Mouse (Mus musculus) adrenal gland, postnatal 4 days (tissue): ENCODE measurements around the gene Acaca. TPM values are rescaled to one million over a fixed set of nuclear protein-coding genes. Genes with fewer than 3 reads are reported as not detected.
"Not testable (repeated sequence)": the region's sequence is repeated elsewhere in the genome, so short reads cannot be mapped to it uniquely, and the experiment has no call there.

Experiments used
- DNase-seq, 2 experiments: peaks; one replicate each; pipeline ENCODE4 v3.0.0; 2021 to 2022; ENCODE audit warnings: low spot score in 2 of 2, mixed read lengths in 2 of 2
- total RNA-seq, 2 experiments: library from RNA; stranded (reverse); gene quantifications; 2 replicates each; pipeline ENCODE4 v1.2.3; 2021

Gene Acaca
- total RNA-seq, 2 experiments from 2014 or later = 59.1 to 63.5 TPM

DNA sequence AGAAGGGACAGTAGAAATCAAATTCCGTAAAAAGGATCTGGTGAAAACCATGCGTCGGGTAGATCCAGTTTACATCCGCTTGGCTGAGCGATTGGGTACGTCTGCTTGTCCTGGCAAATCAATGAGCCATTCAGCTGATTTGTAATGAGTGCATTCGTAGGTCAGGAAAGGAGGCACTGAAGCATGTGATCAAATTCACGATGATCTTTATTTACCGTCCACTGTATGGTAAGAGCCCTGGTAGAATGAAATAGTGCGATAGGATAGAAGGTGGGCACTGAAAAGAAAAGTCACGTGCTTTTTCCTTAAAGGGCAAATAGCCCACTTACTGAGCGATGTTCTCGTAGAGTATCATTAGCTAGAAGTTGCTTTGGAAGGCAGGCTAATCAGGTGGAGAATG, 253.0 kb downstream of the Acaca start:
- DNase-seq = no peak

GRCm38 (mm10) chr11:84383891-84384290, 254.4 kb downstream of the Acaca start:
- no peak for DNase-seq

GRCm38 (mm10) chr11:84389332-84389731, 259.9 kb downstream of the Acaca start:
- no peak for DNase-seq

- DNase-seq = no peak
Measured at GRCm38 (mm10) chr11:84391126-84391525, 261.7 kb downstream of the Acaca start.

- not testable (repeated sequence) for DNase-seq
Measured at GRCm38 (mm10) chr11:84392066-84392465, 262.6 kb downstream of the Acaca start.

DNA sequence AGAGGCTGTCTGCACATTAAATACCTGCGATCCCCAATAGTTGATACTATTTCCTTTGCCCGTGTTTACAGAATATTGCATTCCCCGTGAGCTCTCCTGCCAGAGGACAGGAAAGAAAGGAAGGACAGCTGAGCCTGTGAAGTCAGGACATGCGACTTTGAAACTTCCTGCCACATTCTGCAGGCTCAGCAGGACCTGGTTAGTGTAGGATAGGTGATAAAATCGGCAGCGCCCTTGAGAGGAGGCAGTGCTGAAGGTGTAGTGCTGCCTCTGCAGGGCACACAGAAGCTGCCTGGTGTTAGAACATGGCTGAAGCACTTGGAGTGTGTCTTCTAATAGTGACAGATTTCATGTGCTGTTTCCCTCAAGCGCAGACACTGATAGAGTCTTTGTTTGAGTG, 264.1 kb downstream of the Acaca start:
- no peak for DNase-seq

- no peak for DNase-seq
Measured at GRCm38 (mm10) chr11:84395010-84395409, 265.5 kb downstream of the Acaca start.

DNA sequence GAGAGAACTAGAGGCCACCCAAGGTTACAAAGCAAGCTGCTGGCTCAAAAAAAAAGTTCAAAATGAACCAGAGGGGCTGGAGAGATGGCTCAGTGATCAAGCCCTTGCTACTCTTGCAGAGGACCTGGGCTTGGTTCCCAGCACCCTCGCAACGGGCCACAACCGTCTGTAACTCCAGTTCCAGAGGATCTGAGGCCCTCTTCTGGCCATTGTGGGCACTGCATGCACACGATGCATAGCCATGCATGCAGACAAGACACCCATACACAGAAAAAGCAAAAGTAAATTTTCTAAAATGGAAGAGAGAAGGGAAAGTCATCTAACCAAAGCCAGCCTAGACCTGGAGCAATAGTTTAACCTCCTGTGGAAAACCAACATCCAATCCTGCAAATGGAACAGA, 277.3 kb downstream of the Acaca start:
- no peak for DNase-seq

GRCm38 (mm10) chr11:84410383-84410782, 280.9 kb downstream of the Acaca start:
- DNase-seq = no peak

DNA sequence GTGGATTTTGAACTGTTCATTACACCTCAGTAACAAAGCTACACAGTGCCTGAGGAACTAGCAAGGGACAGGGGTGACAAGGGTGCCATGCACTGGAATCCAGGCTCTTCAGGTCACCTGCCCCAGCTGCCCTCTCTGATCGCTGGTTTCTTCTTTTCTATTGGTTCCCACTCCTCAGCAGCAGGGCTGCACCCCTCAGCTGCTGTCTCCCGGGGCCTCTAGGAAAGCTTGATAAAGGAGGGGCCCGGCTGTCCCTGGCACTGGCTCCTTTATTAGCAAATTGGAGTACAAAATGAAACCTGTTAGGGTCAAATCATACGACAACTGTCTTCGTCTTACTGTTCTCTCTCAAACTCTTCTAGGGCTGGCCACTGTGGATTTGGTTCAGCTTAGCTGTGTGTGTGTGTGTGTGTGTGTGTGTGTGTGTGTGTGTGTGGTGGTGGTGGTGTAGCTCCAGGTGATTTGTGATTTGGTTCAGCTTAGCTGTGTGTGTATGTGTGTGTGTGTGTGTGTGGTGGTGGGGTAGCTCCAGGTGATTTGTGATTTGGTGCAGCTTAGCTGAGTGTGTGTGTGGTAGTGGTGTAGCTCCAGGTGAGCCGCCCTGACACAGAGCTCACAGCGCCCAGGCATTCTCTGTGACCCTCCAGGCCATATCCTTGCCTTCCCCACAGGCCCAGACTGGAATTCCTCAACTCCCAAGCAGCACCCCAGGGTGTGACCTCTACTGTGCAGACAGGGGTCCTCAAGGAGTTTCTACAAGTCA, 281.6 kb downstream of the Acaca start:
- DNase-seq = no peak

- DNase-seq = no peak
Measured at GRCm38 (mm10) chr11:84411642-84412018, 282.2 kb downstream of the Acaca start.

GRCm38 (mm10) chr11:84412201-84412934, 282.9 kb downstream of the Acaca start:
- DNase-seq = no peak

GRCm38 (mm10) chr11:84413111-84413510, 283.6 kb downstream of the Acaca start:
- DNase-seq = no peak

DNA sequence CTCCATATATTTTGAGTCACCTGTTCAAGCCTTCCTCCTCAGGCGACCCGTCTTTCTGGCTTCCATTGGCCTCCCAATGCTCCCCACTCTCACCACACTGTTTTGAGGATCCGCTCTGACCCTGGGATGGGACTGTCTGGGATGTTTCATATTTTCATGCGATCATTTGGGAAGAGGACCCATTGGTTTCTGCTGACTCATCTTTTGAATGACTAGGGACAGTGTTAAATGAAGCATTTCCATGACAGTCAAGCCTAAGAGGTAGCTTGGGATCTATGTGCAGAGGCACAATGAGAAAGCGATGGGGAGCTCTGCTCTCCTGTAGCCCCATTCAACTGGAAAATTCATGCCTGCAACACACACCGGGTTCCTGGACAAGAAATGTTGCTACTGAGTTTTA, 291.3 kb downstream of the Acaca start:
- DNase-seq = no peak

GRCm38 (mm10) chr11:84425736-84426632, 296.5 kb downstream of the Acaca start:
- no peak for DNase-seq

- DNase-seq = no peak
Measured at GRCm38 (mm10) chr11:84426633-84426998, 297.1 kb downstream of the Acaca start.

GRCm38 (mm10) chr11:84429581-84429980, 300.1 kb downstream of the Acaca start:
- no peak for DNase-seq

GRCm38 (mm10) chr11:84430336-84430735, 300.9 kb downstream of the Acaca start:
- no peak for DNase-seq

GRCm38 (mm10) chr11:84434879-84435278, 305.4 kb downstream of the Acaca start:
- DNase-seq = no peak

DNA sequence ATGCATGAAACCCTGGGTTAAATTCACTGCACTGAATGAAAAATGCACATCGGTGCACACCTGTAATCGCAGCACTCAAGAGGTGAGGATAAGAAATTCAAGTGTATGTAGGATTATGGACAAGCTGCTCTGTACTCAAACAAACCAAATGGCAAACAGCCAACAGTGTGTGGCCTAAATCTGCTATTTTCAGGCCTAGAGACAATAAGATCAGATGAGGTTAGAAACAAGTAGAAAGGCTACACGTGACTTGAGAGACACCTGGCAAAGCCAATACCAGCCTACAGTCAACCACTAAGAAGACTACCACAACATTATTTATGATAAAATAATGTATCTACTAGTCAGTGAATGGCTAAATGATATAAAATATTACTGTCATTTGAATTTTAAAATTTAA, 310.9 kb downstream of the Acaca start:
- DNase-seq = no peak

DNA sequence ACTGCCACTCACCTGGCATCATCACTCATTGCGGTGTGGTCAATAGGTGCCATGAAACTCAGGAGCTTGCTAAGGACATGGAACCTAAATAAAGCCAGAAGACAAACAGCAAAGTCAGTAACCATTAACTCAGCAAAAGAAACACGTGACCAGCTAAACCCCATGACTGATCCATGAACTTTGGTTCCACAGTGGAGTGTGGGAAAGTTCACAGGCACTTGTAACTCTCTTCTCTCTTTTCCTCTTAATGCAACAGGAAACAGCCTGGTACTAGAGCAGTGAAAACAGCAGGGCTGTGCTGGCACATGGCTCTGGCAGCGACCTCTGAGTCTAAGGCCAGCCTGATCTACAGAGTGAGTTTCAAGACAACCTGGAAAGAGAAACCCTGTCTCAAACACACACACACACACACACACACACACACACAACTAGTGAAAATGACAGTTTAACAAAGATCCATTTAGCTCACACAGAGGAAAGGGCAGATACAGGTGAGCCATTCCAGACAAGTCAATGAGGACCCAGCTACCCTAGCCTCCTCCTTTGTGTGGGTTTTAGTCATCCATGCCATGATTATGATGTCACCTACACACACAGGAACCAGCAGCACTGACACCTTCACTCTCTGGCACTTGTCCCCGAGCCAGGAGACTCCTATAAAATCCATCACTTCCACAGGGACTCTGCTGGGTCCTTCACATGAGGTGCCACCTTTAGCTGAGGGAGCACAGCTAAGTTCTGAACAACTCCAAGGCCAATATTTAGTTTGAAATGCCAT, 313.3 kb downstream of the Acaca start:
- no peak for DNase-seq
